Mouse (Mus musculus) cerebellum, postnatal 36 days (tissue): ENCODE data around the gene Retnlg.
"Not testable (repeated sequence)": the region's sequence is repeated elsewhere in the genome, so short reads cannot be mapped to it uniquely, and the experiment has no call there.

Source experiments
- DNase-seq, 2 experiments: peaks; one replicate each; pipeline ENCODE4 v3.0.0; 2021 to 2022; ENCODE audit warnings: mixed read lengths in 2 of 2

Retnlg gene

GRCm38 (mm10) chr16:48872321-48872720 is at the start of gene Retnlg:
Gene Retnlg (plus strand): TSS chr16:48872621.
- DNase-seq: no peak

GRCm38 (mm10) chr16:48826474-48826873 is 45.9 kb upstream of the Retnlg start:
- no peak for DNase-seq

GRCm38 (mm10) chr16:48827625-48828024 is 44.8 kb upstream of the Retnlg start:
- DNase-seq: no peak

GRCm38 (mm10) chr16:48829060-48829459 is 43.4 kb upstream of the Retnlg start:
- DNase-seq: no peak

- no peak for DNase-seq
Observed at GRCm38 (mm10) chr16:48832055-48832454, 40.4 kb upstream of the Retnlg start.

GRCm38 (mm10) chr16:48833626-48834025 is 38.8 kb upstream of the Retnlg start:
- DNase-seq: not testable (repeated sequence)

- no peak for DNase-seq
Observed at GRCm38 (mm10) chr16:48842266-48842665, 30.2 kb upstream of the Retnlg start, which contains the start of gene Retnla. Gene Retnla (plus strand): TSS chr16:48842551.

GRCm38 (mm10) chr16:48843671-48844386 is 28.6 kb upstream of the Retnlg start:
- no peak for DNase-seq

- not testable (repeated sequence) for DNase-seq
Observed at GRCm38 (mm10) chr16:48865004-48865403, 7.4 kb upstream of the Retnlg start.

- no peak for DNase-seq
Observed at GRCm38 (mm10) chr16:48867690-48868089, 4.7 kb upstream of the Retnlg start.

GRCm38 (mm10) chr16:48868663-48869062 is 3.8 kb upstream of the Retnlg start:
- no peak for DNase-seq

GRCm38 (mm10) chr16:48869671-48870070 is 2.8 kb upstream of the Retnlg start:
- no peak for DNase-seq

- DNase-seq: no peak
Observed at GRCm38 (mm10) chr16:48871754-48872153, 667 bp upstream of the Retnlg start.

GRCm38 (mm10) chr16:48890733-48891132 is 18.3 kb downstream of the Retnlg start:
- no peak for DNase-seq

- DNase-seq: no peak
Observed at GRCm38 (mm10) chr16:48899868-48900267, 27.4 kb downstream of the Retnlg start.

GRCm38 (mm10) chr16:48911184-48911583 is 38.8 kb downstream of the Retnlg start:
- no peak for DNase-seq

GRCm38 (mm10) chr16:48913206-48913605 is 40.8 kb downstream of the Retnlg start:
- DNase-seq: no peak

GRCm38 (mm10) chr16:48923724-48924123 is 51.3 kb downstream of the Retnlg start:
- no peak for DNase-seq
